Mouse (Mus musculus) embryonic stem cell, embryonic (primary cell): ENCODE measurements around the gene Mpv17l2.

Source experiments
- CTCF ChIA-PET, 4 experiments: fragments of 300-600 bp in 2 of 4; fragments of 350-600 bp in 2 of 4; sonication (Branson Sonifier 250); formaldehyde crosslinking; loops; one replicate each; lab custom pipeline; 2022; ENCODE audit warnings: inconsistent platforms in 2 of 4; lab: Charles Lee
- POLR2A ChIA-PET, 4 experiments: fragments of 300-600 bp in 2 of 4; fragments of 350-600 bp in 2 of 4; sonication (Branson Sonifier 250); formaldehyde crosslinking; loops; one replicate each; lab custom pipeline; 2022; ENCODE audit warnings: antibody characterized with exemption in 4 of 4, inconsistent platforms in 1 of 4; lab: Charles Lee

Gene Mpv17l2

GRCm38 (mm10) chr8:70796403-70797080 is 35.8 kb upstream of the Mpv17l2 start:
- ChIA-PET CTCF (interaction anchor here in 3 of 4 experiments (0.6 to 2.3 kb wide), 21 partner anchors 13 to 436 kb away, joined by 3 to 18 read pairs (median 4); partner anchors contain the start of genes Arrdc2 (in 2 of the 3), Gm3336 (in 2 of the 3) and Pik3r2 (in 1 of the 3)), POLR2A (interaction anchor here (0.6 to 3.1 kb wide), 88 partner anchors 9 to 773 kb away, joined by 3 to 76 read pairs (median 5); partner anchors contain the start of genes Arrdc2 (in 3 of the 4), Jund (in 3 of the 4), Pik3r2 (in 3 of the 4) and Ell (in 2 of the 4))

GRCm38 (mm10) chr8:70795370-70795769 is 34.6 kb upstream of the Mpv17l2 start:
- CTCF ChIA-PET = no interaction called here
- POLR2A ChIA-PET = interaction anchor here in 2 of 4 experiments (0.9 to 3.1 kb wide), 7 partner anchors 8 to 96 kb away, joined by 3 to 36 read pairs (median 4); partner anchors contain the start of genes Arrdc2 (in 2 of the 2) and Mast3 (in 1 of the 2)

- ChIA-PET POLR2A (interaction anchor here in 3 of 4 experiments (1.0 to 10.9 kb wide), 8 partner anchors 10 to 96 kb away, joined by 7 to 163 read pairs (median 42); partner anchors contain the start of genes Arrdc2 (in 2 of the 3), Mast3 (in 2 of the 3), Pik3r2 (in 2 of the 3) and Jund (in 1 of the 3)), CTCF (interaction anchor here in 1 of 4 experiments (2.2 kb wide), 1 partner anchor 27 kb away, joined by 6 read pairs; no protein-coding TSS in a partner anchor)
Measured at GRCm38 (mm10) chr8:70794215-70794614, 33.5 kb upstream of the Mpv17l2 start.

- ChIA-PET POLR2A (interaction anchor here (0.6 to 10.9 kb wide), 108 partner anchors 8 to 887 kb away, joined by 3 to 163 read pairs (median 5); partner anchors contain the start of genes Arrdc2 (in 3 of the 4), Jund (in 3 of the 4), Lsm4 (in 3 of the 4) and Mast3 (in 3 of the 4)), CTCF (interaction anchor here (0.5 to 2.3 kb wide), 36 partner anchors 9 to 737 kb away, joined by 3 to 27 read pairs (median 4); partner anchors contain the start of genes Gm3336 (in 3 of the 4), Arrdc2 (in 2 of the 4), Mast3 (in 2 of the 4) and Lsm4 (in 1 of the 4))
Measured at GRCm38 (mm10) chr8:70792700-70793099, 32.0 kb upstream of the Mpv17l2 start.

GRCm38 (mm10) chr8:70791975-70792691 is 31.4 kb upstream of the Mpv17l2 start:
- CTCF ChIA-PET = interaction anchor here (0.5 to 2.3 kb wide), 37 partner anchors 9 to 738 kb away, joined by 3 to 27 read pairs (median 4); partner anchors contain the start of genes Gm3336 (in 3 of the 4), Arrdc2 (in 2 of the 4), Mast3 (in 2 of the 4) and Lsm4 (in 1 of the 4)
- POLR2A ChIA-PET = interaction anchor here (0.6 to 10.9 kb wide), 106 partner anchors 8 to 888 kb away, joined by 3 to 163 read pairs (median 5); partner anchors contain the start of genes Arrdc2 (in 3 of the 4), Jund (in 3 of the 4), Lsm4 (in 3 of the 4) and Mast3 (in 3 of the 4)

GRCm38 (mm10) chr8:70791294-70791701 is 30.6 kb upstream of the Mpv17l2 start:
- POLR2A ChIA-PET = interaction anchor here (1.1 to 10.9 kb wide), 24 partner anchors 8 to 779 kb away, joined by 3 to 163 read pairs (median 9); partner anchors contain the start of genes Arrdc2 (in 2 of the 4), Jund (in 2 of the 4), Mast3 (in 2 of the 4) and Mpv17l2 (in 2 of the 4)

GRCm38 (mm10) chr8:70790846-70791245 is 30.1 kb upstream of the Mpv17l2 start:
- POLR2A ChIA-PET = interaction anchor here in 3 of 4 experiments (0.6 to 10.9 kb wide), 13 partner anchors 14 to 116 kb away, joined by 4 to 163 read pairs (median 38); partner anchors contain the start of genes Arrdc2 (in 2 of the 3), Mast3 (in 2 of the 3), Pik3r2 (in 2 of the 3) and Lsm4 (in 1 of the 3)

More at GRCm38 (mm10) chr8:70791294-70791701, 30.6 kb upstream of the Mpv17l2 start:
- CTCF ChIA-PET = interaction anchor here in 3 of 4 experiments (0.5 to 2.3 kb wide), 10 partner anchors 8 to 980 kb away, joined by 3 to 27 read pairs (median 4); partner anchors contain the start of genes Arrdc2 (in 1 of the 3) and Gm3336 (in 1 of the 3)

GRCm38 (mm10) chr8:70789046-70789445 is 28.3 kb upstream of the Mpv17l2 start:
- POLR2A ChIA-PET = interaction anchor here in 3 of 4 experiments (0.6 to 10.9 kb wide), 18 partner anchors 8 to 107 kb away, joined by 3 to 163 read pairs (median 8); partner anchors contain the start of genes Jund (in 2 of the 3), Pik3r2 (in 2 of the 3), Arrdc2 (in 1 of the 3) and Mast3 (in 1 of the 3)

More at GRCm38 (mm10) chr8:70790846-70791245, 30.1 kb upstream of the Mpv17l2 start:
- CTCF ChIA-PET = no interaction called here

GRCm38 (mm10) chr8:70787941-70788667 is 27.4 kb upstream of the Mpv17l2 start:
- POLR2A ChIA-PET = interaction anchor here (0.5 to 10.9 kb wide), 37 partner anchors 8 to 277 kb away, joined by 3 to 163 read pairs (median 5); partner anchors contain the start of genes Jund (in 3 of the 4), Pik3r2 (in 3 of the 4), Arrdc2 (in 2 of the 4) and Mast3 (in 1 of the 4)
- CTCF ChIA-PET = interaction anchor here in 3 of 4 experiments (0.7 to 3.0 kb wide), 7 partner anchors 9 to 109 kb away, joined by 3 to 15 read pairs (median 3); partner anchors contain the start of gene Rpl18a (in 1 of the 3)

More at GRCm38 (mm10) chr8:70789046-70789445, 28.3 kb upstream of the Mpv17l2 start:
- CTCF ChIA-PET = interaction anchor here in 3 of 4 experiments (0.6 to 3.0 kb wide), 4 partner anchors 20 to 630 kb away, joined by 3 to 15 read pairs (median 6); no protein-coding TSS in a partner anchor

- ChIA-PET CTCF (interaction anchor here in 2 of 4 experiments (0.5 to 3.0 kb wide), 4 partner anchors 10 to 421 kb away, joined by 3 to 15 read pairs (median 4); no protein-coding TSS in a partner anchor), POLR2A (interaction anchor here (0.5 to 10.9 kb wide), 30 partner anchors 8 to 644 kb away, joined by 3 to 163 read pairs (median 5); partner anchors contain the start of genes Arrdc2 (in 3 of the 4), Jund (in 3 of the 4), Pik3r2 (in 3 of the 4) and Haus8 (in 1 of the 4))
Measured at GRCm38 (mm10) chr8:70787051-70787445, 26.3 kb upstream of the Mpv17l2 start.

- ChIA-PET CTCF (interaction anchor here in 2 of 4 experiments (0.5 to 3.0 kb wide), 4 partner anchors 11 to 420 kb away, joined by 3 to 15 read pairs (median 4); partner anchors contain the start of gene Arrdc2 (in 1 of the 2)), POLR2A (interaction anchor here (0.5 to 10.9 kb wide), 29 partner anchors 9 to 643 kb away, joined by 3 to 163 read pairs (median 5); partner anchors contain the start of genes Arrdc2 (in 3 of the 4), Pik3r2 (in 3 of the 4), Jund (in 2 of the 4) and Mast3 (in 2 of the 4))
Measured at GRCm38 (mm10) chr8:70786291-70787050, 25.7 kb upstream of the Mpv17l2 start.

GRCm38 (mm10) chr8:70780093-70780492 is 19.3 kb upstream of the Mpv17l2 start:
- ChIA-PET CTCF (interaction anchor here in 2 of 4 experiments (1.0 to 1.4 kb wide), 4 partner anchors 10 to 65 kb away, joined by 3 to 4 read pairs (median 4); no protein-coding TSS in a partner anchor), POLR2A (interaction anchor here in 3 of 4 experiments (0.7 to 12.9 kb wide), 16 partner anchors 9 to 118 kb away, joined by 3 to 163 read pairs (median 4); partner anchors contain the start of genes Arrdc2 (in 2 of the 3), Mast3 (in 1 of the 3), Mpv17l2 (in 1 of the 3) and Rpl18a (in 1 of the 3))

- ChIA-PET CTCF (interaction anchor here in 2 of 4 experiments (1.0 to 2.0 kb wide), 6 partner anchors 10 to 68 kb away, joined by 3 to 8 read pairs (median 5); partner anchors contain the start of gene Mpv17l2 (in 1 of the 2)), POLR2A (interaction anchor here (0.6 to 12.9 kb wide), 82 partner anchors 8 to 794 kb away, joined by 3 to 163 read pairs (median 4); partner anchors contain the start of genes Arrdc2 (in 3 of the 4), Jund (in 3 of the 4), Mpv17l2 (in 3 of the 4) and Ell (in 2 of the 4))
Measured at GRCm38 (mm10) chr8:70776496-70777444, 16.0 kb upstream of the Mpv17l2 start, which contains the start of gene Pik3r2. Gene Pik3r2, minus strand, starts transcription at chr8:70776713.
